Mouse (Mus musculus) thymus, postnatal 25 days (tissue): ENCODE results near the gene Olfr309.
"Not testable (repeated sequence)": the region's sequence is repeated elsewhere in the genome, so short reads cannot be mapped to it uniquely, and the experiment has no call there.

Experiments used
- DNase-seq: peaks from one replicate; pipeline ENCODE4 v3.0.0; 2022

Olfr309 gene

DNA sequence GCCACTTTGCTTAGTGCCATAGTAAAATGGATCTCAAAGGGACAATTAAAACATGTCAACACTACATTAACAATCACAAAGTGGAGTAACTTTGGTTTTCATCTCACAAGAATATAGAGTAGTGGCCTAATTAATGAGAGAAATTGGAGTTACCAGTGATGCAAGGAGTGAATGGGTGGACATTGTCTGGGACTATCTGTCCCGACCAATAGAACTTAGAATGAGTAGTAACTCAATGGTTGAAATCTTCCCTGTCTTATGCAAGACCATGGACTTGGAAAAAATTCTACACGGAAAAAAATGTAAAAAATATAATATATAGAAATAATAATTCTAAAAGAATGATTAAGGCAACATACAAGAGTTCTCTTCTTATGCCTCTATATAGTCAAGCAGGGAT lies at the start of gene Olfr309:
TSS of gene Olfr309 (minus strand) at position 101 of the 400 bp plus-strand sequence.
- no peak for DNase-seq

DNA sequence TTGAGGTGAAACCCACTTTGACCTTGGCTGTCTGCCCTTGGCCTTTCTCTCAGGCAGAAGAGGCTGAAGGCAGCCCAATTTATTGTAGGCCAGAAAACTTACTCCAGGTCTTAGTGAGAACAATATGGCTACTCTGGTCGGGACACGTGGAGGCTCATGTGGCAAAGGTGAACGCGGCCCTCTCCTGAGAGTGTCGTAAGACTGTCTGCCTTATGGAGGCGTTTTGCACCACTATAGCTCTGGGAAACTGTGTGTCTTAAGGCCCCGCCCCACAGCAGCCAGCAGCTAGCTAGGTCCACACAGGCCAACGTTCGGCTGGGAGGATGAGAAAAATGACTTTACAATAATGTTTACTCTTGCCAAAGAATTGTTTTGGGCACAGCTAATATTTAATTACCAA lies 32.8 kb upstream of the Olfr309 start:
- DNase-seq, result not testable (repeated sequence)

DNA sequence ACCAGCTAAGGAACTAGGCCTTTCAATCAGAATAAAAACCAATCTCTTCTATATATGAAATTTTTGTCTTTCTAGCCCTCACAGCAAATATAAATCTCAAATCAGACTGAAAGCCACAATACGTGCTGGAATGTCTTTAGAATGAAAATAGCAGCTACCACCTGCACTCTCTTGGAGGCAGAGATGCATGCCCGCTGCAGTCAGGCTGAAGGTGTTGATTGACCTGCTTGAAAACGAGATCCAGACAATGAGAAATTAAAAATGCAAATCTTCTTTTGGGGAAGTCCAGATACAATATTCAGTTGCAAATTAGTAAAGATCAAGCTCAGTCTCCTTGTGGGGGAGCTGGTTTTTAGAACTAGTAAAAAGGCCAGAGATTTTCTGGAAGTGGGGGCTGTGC lies 30.7 kb upstream of the Olfr309 start:
- no peak for DNase-seq

DNA sequence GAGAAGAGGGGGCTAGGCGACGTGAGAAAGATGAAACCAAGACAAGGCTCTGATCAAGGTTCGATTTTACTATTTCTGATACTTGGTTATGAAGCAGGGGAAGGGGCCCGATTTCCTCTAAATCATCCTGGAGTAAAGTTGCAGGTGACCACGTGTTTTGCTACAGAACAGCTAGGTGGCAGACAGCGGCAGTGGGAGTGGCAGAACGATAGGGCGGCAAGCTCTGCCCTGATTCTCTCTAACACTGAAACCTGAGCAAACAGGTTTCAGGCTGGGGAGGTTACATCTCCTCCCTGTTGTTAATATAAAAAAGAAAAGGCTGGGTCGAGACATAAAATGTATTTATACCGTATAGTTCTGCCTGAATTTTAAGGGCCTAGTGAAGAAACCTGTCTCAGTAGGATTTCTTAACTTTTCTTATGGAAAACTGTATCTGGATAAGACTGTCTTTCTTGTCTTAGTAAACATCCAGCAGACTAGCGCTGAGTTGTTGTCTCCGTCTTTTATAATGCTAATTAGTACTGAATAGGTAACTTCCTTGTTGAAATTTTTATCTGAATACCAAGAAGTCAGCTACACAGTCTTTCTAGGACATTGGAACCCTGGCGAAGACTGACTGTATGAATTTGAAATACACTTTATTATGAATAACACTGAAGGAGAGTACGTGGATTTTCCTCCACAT lies 29.5 kb upstream of the Olfr309 start:
- DNase-seq, result no peak

DNA sequence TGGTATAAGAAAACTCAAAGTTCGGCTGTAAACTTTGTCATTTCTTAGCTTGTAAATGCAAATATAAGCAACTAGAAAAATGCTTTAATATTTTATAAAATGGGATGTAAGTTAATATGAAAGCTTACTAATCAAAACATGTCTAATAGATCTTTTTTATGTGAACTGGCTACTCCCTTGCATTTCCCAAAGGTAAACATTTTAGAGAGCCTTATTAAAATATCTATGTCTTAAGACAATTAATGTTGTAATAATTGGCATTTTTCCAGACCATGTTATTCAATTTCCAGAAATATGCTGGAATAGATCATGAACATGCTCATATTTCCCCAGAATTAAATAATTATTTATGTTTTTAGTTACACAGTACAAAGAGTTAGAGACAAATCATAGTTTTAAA lies 24.0 kb upstream of the Olfr309 start, which contains the start of gene Olfr307:
TSS of gene Olfr307 (minus strand) at position 101 of the 400 bp plus-strand sequence.
- no peak for DNase-seq

DNA sequence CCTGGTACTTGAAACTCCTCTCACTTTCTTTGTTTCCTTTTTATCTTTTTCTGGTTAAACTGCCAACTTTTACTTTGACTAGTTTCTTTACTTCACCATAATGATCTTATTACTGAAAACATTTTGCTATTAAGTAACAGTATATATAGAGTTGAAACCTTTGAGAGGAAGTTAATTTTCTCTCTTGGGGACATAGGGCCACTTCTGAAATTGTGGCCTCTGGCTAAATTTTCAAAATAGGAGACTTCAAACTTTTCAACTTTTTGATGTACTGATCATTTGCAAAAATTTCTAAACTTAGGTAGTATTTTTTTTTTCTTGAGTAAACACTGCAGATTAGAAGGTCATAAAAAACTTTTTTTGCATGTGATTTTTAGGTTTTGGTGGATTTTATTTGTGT lies 12.0 kb upstream of the Olfr309 start, which contains the start of gene Olfr308:
TSS of gene Olfr308 (minus strand) at position 101 of the 400 bp plus-strand sequence.
- DNase-seq, result no peak

DNA sequence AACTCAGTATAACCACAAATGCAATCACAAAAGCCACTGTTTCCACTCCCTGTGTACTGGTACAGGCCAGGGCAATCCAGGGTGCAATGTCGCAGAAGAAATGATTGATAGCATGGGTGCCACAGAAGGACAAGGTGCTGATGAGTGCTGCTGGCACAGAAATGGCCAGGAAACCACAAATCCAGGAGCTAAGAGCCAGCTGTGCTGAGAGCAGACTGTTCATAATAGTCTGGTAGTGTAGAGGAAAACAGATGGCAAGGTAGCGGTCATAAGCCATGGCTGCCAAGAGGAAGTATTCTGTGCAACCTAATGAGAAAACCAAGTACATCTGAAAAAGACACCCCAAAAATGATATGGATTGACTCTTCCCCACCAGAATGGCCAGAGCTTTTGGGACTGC lies 7.8 kb upstream of the Olfr309 start:
- no peak for DNase-seq

DNA sequence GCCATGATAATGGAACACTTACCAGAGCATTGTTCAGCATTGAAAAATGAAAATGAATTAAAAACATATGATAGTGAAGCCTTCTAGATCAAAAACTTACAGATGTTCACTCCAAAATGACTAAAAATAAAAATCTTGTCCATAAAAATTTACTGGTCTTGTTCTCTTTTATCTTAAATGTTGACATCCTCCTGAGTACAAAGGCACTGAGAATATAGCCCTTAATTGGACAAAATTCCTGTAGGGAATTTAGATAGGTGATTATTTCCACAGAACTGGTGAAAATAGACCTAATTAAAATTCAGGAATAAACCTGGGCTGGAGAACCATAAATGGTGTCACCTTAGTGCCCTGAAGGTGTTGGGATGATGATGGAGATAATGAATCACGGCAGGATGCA lies 36.4 kb downstream of the Olfr309 start, which contains the start of gene Olfr310:
TSS of gene Olfr310 (minus strand) at position 101 of the 400 bp plus-strand sequence.
- no peak for DNase-seq
